Mouse (Mus musculus): ENCODE measurements around the gene Tas2r143. TPM values are rescaled to one million over a fixed set of nuclear protein-coding genes. Genes with fewer than 3 reads are reported as not detected.

Tas2r143 gene
- polyA plus RNA-seq, 1 experiment from 2014 or later: not detected

- H3K27me3 ChIP-seq (replicated peaks; ENCODE audit: control insufficient read depth, insufficient read depth, low read length): no peaks in the 10 kb centered on the region; the same call in 1 of the 2 replicates
- peak overlapping the region; percentile 39 for H3K9ac ChIP-seq (ENCODE audit: low read depth, low read length)
- H3K4me1 ChIP-seq (ENCODE audit: control insufficient read depth, insufficient read depth, low read depth, low read length): peaks cover 14% of the 10 kb centered on the region
- H3K4me2 ChIP-seq (ENCODE audit: low read length): peak overlapping the region; percentile 97
- peak overlapping the region; percentile 49 for H3K4me3 ChIP-seq (ENCODE audit: low read length)
- no peak for ATAC-seq
- H3K9me3 ChIP-seq (ENCODE audit: control insufficient read depth, low read length): no peaks in the 10 kb centered on the region
- no peaks in the 10 kb centered on the region for H3K36me3 ChIP-seq (ENCODE audit: control insufficient read depth, insufficient read depth, low read length)
- 38% methylated on average over 7 of the region's 7 CpGs for WGBS
- H3K27ac ChIP-seq (ENCODE audit: low read depth, low read length): no peak overlapping the region
These were observed 26.2 kb upstream of the Tas2r143 start for GRCm38 (mm10) chr6:42373669-42374430.

GRCm38 (mm10) chr6:42374701-42375100 lies 25.3 kb upstream of the Tas2r143 start:
- Histone ChIP-seq H3K27me3 (replicated peaks; ENCODE audit: control insufficient read depth, insufficient read depth, low read length) (no peaks in the 10 kb centered on the region; the same call in 1 of the 2 replicates), H3K9ac (ENCODE audit: low read depth, low read length) (no peak overlapping the region), H3K27ac (ENCODE audit: low read depth, low read length) (no peak overlapping the region), H3K4me1 (ENCODE audit: control insufficient read depth, insufficient read depth, low read depth, low read length) (peaks cover 14% of the 10 kb centered on the region), H3K36me3 (ENCODE audit: control insufficient read depth, insufficient read depth, low read length) (no peaks in the 10 kb centered on the region), H3K9me3 (ENCODE audit: control insufficient read depth, low read length) (no peaks in the 10 kb centered on the region), H3K4me3 (ENCODE audit: low read length) (no peak overlapping the region), H3K4me2 (ENCODE audit: low read length) (no peak overlapping the region)
- 75% methylated on average over 4 of the region's 4 CpGs for WGBS
- no peak for ATAC-seq

- no peak overlapping the region for H3K9ac ChIP-seq (ENCODE audit: low read depth, low read length)
- no peaks in the 10 kb centered on the region; the same call in 1 of the 2 replicates for H3K27me3 ChIP-seq (replicated peaks; ENCODE audit: control insufficient read depth, insufficient read depth, low read length)
- peaks cover 14% of the 10 kb centered on the region for H3K4me1 ChIP-seq (ENCODE audit: control insufficient read depth, insufficient read depth, low read depth, low read length)
- no peak overlapping the region for H3K4me2 ChIP-seq (ENCODE audit: low read length)
- ATAC-seq: no peak
- H3K27ac ChIP-seq (ENCODE audit: low read depth, low read length): no peak overlapping the region
- no peak overlapping the region for H3K4me3 ChIP-seq (ENCODE audit: low read length)
- 95% methylated on average over 2 of the region's 2 CpGs for WGBS
- H3K36me3 ChIP-seq (ENCODE audit: control insufficient read depth, insufficient read depth, low read length): no peaks in the 10 kb centered on the region
- H3K9me3 ChIP-seq (ENCODE audit: control insufficient read depth, low read length): no peaks in the 10 kb centered on the region
These were observed 24.9 kb upstream of the Tas2r143 start for GRCm38 (mm10) chr6:42375131-42375530.

GRCm38 (mm10) chr6:42376016-42376415 lies 24.0 kb upstream of the Tas2r143 start:
- Histone ChIP-seq H3K27me3 (replicated peaks; ENCODE audit: control insufficient read depth, insufficient read depth, low read length) (no peaks in the 10 kb centered on the region; the same call in 1 of the 2 replicates), H3K4me2 (ENCODE audit: low read length) (no peak overlapping the region), H3K4me1 (ENCODE audit: control insufficient read depth, insufficient read depth, low read depth, low read length) (peaks cover 14% of the 10 kb centered on the region), H3K36me3 (ENCODE audit: control insufficient read depth, insufficient read depth, low read length) (no peaks in the 10 kb centered on the region), H3K9ac (ENCODE audit: low read depth, low read length) (no peak overlapping the region), H3K4me3 (ENCODE audit: low read length) (no peak overlapping the region), H3K9me3 (ENCODE audit: control insufficient read depth, low read length) (no peaks in the 10 kb centered on the region), H3K27ac (ENCODE audit: low read depth, low read length) (no peak overlapping the region)
- 48% methylated on average over 4 of the region's 4 CpGs for WGBS
- ATAC-seq: no peak

GRCm38 (mm10) chr6:42376504-42377019 lies 23.5 kb upstream of the Tas2r143 start:
- H3K36me3 ChIP-seq (ENCODE audit: control insufficient read depth, insufficient read depth, low read length): no peaks in the 10 kb centered on the region
- ATAC-seq: no peak
- no peaks in the 10 kb centered on the region for H3K9me3 ChIP-seq (ENCODE audit: control insufficient read depth, low read length)
- H3K4me1 ChIP-seq (ENCODE audit: control insufficient read depth, insufficient read depth, low read depth, low read length): peaks cover 14% of the 10 kb centered on the region
- no peak overlapping the region for H3K4me3 ChIP-seq (ENCODE audit: low read length)
- no peak overlapping the region; the same call in 1 of the 2 replicates for H3K9ac ChIP-seq (ENCODE audit: low read depth, low read length)
- 87% methylated on average over 6 of the region's 6 CpGs for WGBS
- H3K27me3 ChIP-seq (replicated peaks; ENCODE audit: control insufficient read depth, insufficient read depth, low read length): no peaks in the 10 kb centered on the region; the same call in 1 of the 2 replicates
- no peak overlapping the region for H3K27ac ChIP-seq (ENCODE audit: low read depth, low read length)
- H3K4me2 ChIP-seq (ENCODE audit: low read length): no peak overlapping the region

GRCm38 (mm10) chr6:42377280-42377679 lies 22.8 kb upstream of the Tas2r143 start:
- no peak for ATAC-seq
- peaks cover 14% of the 10 kb centered on the region for H3K4me1 ChIP-seq (ENCODE audit: control insufficient read depth, insufficient read depth, low read depth, low read length)
- no peak overlapping the region for H3K4me3 ChIP-seq (ENCODE audit: low read length)
- H3K4me2 ChIP-seq (ENCODE audit: low read length): no peak overlapping the region
- no peaks in the 10 kb centered on the region; the same call in 1 of the 2 replicates for H3K27me3 ChIP-seq (replicated peaks; ENCODE audit: control insufficient read depth, insufficient read depth, low read length)
- H3K9ac ChIP-seq (ENCODE audit: low read depth, low read length): no peak overlapping the region
- 82% methylated on average over 5 of the region's 5 CpGs for WGBS
- no peak overlapping the region for H3K27ac ChIP-seq (ENCODE audit: low read depth, low read length)
- no peaks in the 10 kb centered on the region for H3K9me3 ChIP-seq (ENCODE audit: control insufficient read depth, low read length)
- H3K36me3 ChIP-seq (ENCODE audit: control insufficient read depth, insufficient read depth, low read length): no peaks in the 10 kb centered on the region

- H3K36me3 ChIP-seq (ENCODE audit: control insufficient read depth, insufficient read depth, low read length): no peaks in the 10 kb centered on the region
- 49% methylated on average over 3 of the region's 3 CpGs for WGBS
- H3K9me3 ChIP-seq (ENCODE audit: control insufficient read depth, low read length): no peaks in the 10 kb centered on the region
- ATAC-seq: no peak
- H3K4me3 ChIP-seq (ENCODE audit: low read length): no peak overlapping the region
- no peak overlapping the region for H3K4me2 ChIP-seq (ENCODE audit: low read length)
- no peaks in the 10 kb centered on the region for H3K27me3 ChIP-seq (replicated peaks; ENCODE audit: control insufficient read depth, insufficient read depth, low read length)
- H3K4me1 ChIP-seq (ENCODE audit: control insufficient read depth, insufficient read depth, low read depth, low read length): no peaks in the 10 kb centered on the region
- H3K9ac ChIP-seq (ENCODE audit: low read depth, low read length): no peak overlapping the region
- no peak overlapping the region for H3K27ac ChIP-seq (ENCODE audit: low read depth, low read length)
These were observed 20.5 kb upstream of the Tas2r143 start for GRCm38 (mm10) chr6:42379551-42379950.

GRCm38 (mm10) chr6:42380416-42381144 lies 19.5 kb upstream of the Tas2r143 start:
- Histone ChIP-seq H3K36me3 (ENCODE audit: control insufficient read depth, insufficient read depth, low read length) (no peaks in the 10 kb centered on the region), H3K4me3 (ENCODE audit: low read length) (no peak overlapping the region), H3K27me3 (replicated peaks; ENCODE audit: control insufficient read depth, insufficient read depth, low read length) (no peaks in the 10 kb centered on the region), H3K9me3 (ENCODE audit: control insufficient read depth, low read length) (no peaks in the 10 kb centered on the region), H3K9ac (ENCODE audit: low read depth, low read length) (peak overlapping the region; percentile 36; the same call in 1 of the 2 replicates), H3K4me2 (ENCODE audit: low read length) (no peak overlapping the region), H3K27ac (ENCODE audit: low read depth, low read length) (no peak overlapping the region), H3K4me1 (ENCODE audit: control insufficient read depth, insufficient read depth, low read depth, low read length) (no peaks in the 10 kb centered on the region)
- no peak for ATAC-seq
- 6% methylated on average over 8 of the region's 8 CpGs for WGBS

- H3K4me3 ChIP-seq (ENCODE audit: low read length): no peak overlapping the region
- no peaks in the 10 kb centered on the region for H3K4me1 ChIP-seq (ENCODE audit: control insufficient read depth, insufficient read depth, low read depth, low read length)
- H3K9me3 ChIP-seq (ENCODE audit: control insufficient read depth, low read length): no peaks in the 10 kb centered on the region
- no peak overlapping the region for H3K4me2 ChIP-seq (ENCODE audit: low read length)
- H3K27me3 ChIP-seq (replicated peaks; ENCODE audit: control insufficient read depth, insufficient read depth, low read length): no peaks in the 10 kb centered on the region
- H3K36me3 ChIP-seq (ENCODE audit: control insufficient read depth, insufficient read depth, low read length): no peaks in the 10 kb centered on the region
- H3K9ac ChIP-seq (ENCODE audit: low read depth, low read length): no peak overlapping the region
- no peak for ATAC-seq
- H3K27ac ChIP-seq (ENCODE audit: low read depth, low read length): no peak overlapping the region
- WGBS: 27% methylated on average over 2 of the region's 2 CpGs
These were observed 18.8 kb upstream of the Tas2r143 start for GRCm38 (mm10) chr6:42381221-42381620.

Data from hindbrain, embryonic 16.5 days (tissue).